Mouse (Mus musculus): ENCODE measurements around the gene B3galt6. TPM values are rescaled to one million over a fixed set of nuclear protein-coding genes. Genes with fewer than 3 reads are reported as not detected.

B3galt6 gene
- polyA plus RNA-seq, 1 experiment from 2014 or later, result 13.4 TPM

- H3K4me1 ChIP-seq (replicated peaks), result 0 out of 2 replicates have a peak, but pooled peaks cover 5% of the 10 kb centered on the region
- H3K27ac ChIP-seq, result no peak overlapping the region
- 85% methylated on average over 9 of the region's 9 CpGs for whole genome bisulfite sequencing
- 0 out of 2 replicates have a peak, but pooled peaks cover 2% of the 10 kb centered on the region for H3K36me3 ChIP-seq
- H3K27me3 ChIP-seq (replicated peaks), result no peaks in the 10 kb centered on the region
- H3K9me3 ChIP-seq, result no peaks in the 10 kb centered on the region
- H3K4me3 ChIP-seq (replicated peaks), result no peak overlapping the region
- H3K9ac ChIP-seq, result no peak overlapping the region
- H3K4me2 ChIP-seq (replicated peaks), result no peak overlapping the region
- ATAC-seq, result no peak
Observed at GRCm38 (mm10) chr4:156023520-156023919, 31.1 kb upstream of the B3galt6 start.

DNA sequence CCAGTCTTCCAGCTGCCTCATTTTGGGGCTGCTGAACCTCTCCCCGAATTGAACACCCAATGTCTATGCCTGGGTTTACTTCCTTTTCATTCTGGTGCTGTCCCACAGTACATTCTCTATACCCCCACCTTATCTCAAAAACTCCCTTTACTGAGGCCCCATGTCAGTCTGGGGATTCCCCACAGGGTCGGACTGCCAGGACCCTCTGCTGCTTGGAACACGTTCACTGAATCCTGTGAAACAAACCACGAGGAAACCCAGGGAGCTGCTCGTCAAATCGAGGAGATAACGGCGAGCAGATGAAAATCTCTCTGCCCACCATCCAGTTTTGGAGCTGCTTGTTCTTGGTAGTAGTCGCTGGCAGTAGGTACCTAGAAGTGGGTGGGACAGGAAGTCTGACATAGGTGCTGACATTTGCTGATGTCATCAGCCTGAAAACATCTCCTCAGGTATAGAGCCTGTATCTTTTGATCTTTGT is 29.5 kb upstream of the B3galt6 start:
- no peak overlapping the region for H3K4me2 ChIP-seq (replicated peaks)
- H3K27ac ChIP-seq, result no peak overlapping the region
- 54% methylated on average over 9 of the region's 9 CpGs for WGBS
- no peaks in the 10 kb centered on the region for H3K36me3 ChIP-seq
- H3K27me3 ChIP-seq (replicated peaks), result no peaks in the 10 kb centered on the region
- H3K4me3 ChIP-seq (replicated peaks), result no peak overlapping the region
- no peak for ATAC-seq
- no peak overlapping the region for H3K9ac ChIP-seq
- no peaks in the 10 kb centered on the region for H3K9me3 ChIP-seq
- H3K4me1 ChIP-seq (replicated peaks), result 0 out of 2 replicates have a peak, but pooled peaks cover 5% of the 10 kb centered on the region

DNA sequence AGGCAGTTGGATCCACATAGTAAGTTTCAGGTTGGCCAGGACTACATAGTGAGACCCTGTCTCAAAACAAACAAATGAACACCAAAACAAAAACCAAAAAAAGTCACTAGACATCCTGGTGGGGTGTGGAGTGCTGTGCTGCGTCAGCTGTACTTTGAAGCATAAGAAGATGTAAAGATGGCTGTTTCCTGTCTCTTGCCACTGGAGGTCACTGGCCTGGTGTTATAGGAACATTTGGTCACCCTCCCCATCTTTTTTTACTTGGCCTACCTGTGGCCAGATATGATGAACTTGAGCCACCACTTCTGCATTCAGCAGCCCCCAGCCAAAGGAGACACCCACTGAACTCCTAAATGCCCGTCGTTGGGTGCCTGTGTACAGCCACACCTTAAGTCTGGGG is 28.9 kb upstream of the B3galt6 start:
- Histone ChIP-seq H3K4me2 (replicated peaks) (no peak overlapping the region), H3K4me1 (replicated peaks) (0 out of 2 replicates have a peak, but pooled peaks cover 5% of the 10 kb centered on the region), H3K36me3 (no peaks in the 10 kb centered on the region), H3K27me3 (replicated peaks) (no peaks in the 10 kb centered on the region), H3K4me3 (replicated peaks) (no peak overlapping the region), H3K9me3 (no peaks in the 10 kb centered on the region), H3K9ac (no peak overlapping the region), H3K27ac (no peak overlapping the region)
- WGBS, result 58% methylated on average over 3 of the region's 3 CpGs
- no peak for ATAC-seq

GRCm38 (mm10) chr4:156019771-156020170 is 27.3 kb upstream of the B3galt6 start:
- Histone ChIP-seq H3K27ac (no peak overlapping the region), H3K36me3 (no peaks in the 10 kb centered on the region), H3K9me3 (no peaks in the 10 kb centered on the region), H3K27me3 (replicated peaks) (no peaks in the 10 kb centered on the region), H3K9ac (no peak overlapping the region), H3K4me3 (replicated peaks) (no peak overlapping the region), H3K4me2 (replicated peaks) (no peak overlapping the region), H3K4me1 (replicated peaks) (no peaks in the 10 kb centered on the region)
- ATAC-seq, result no peak
- WGBS, result 88% methylated on average over 12 of the region's 12 CpGs

- Histone ChIP-seq H3K9me3 (no peaks in the 10 kb centered on the region), H3K9ac (no peak overlapping the region), H3K27me3 (replicated peaks) (no peaks in the 10 kb centered on the region), H3K4me3 (replicated peaks) (no peak overlapping the region), H3K36me3 (peaks cover 24% of the 10 kb centered on the region), H3K27ac (no peak overlapping the region), H3K4me1 (replicated peaks) (no peaks in the 10 kb centered on the region), H3K4me2 (replicated peaks) (no peak overlapping the region)
- no peak for ATAC-seq
- WGBS, result 86% methylated on average over 2 of the region's 2 CpGs
Observed at GRCm38 (mm10) chr4:156014436-156014835, 22.0 kb upstream of the B3galt6 start.

- Histone ChIP-seq H3K4me3 (replicated peaks) (no peak within 1 kb of the TSS), H3K9ac (no peak within 1 kb of the TSS), H3K36me3 (peaks cover 32% of the 10 kb centered on the region), H3K4me2 (replicated peaks) (no peak within 1 kb of the TSS), H3K27me3 (replicated peaks) (no peaks in the 10 kb centered on the region), H3K9me3 (no peaks in the 10 kb centered on the region), H3K27ac (no peak within 1 kb of the TSS), H3K4me1 (replicated peaks) (no peaks in the 10 kb centered on the region)
- peak; percentile 16; the same call in 1 of the 2 replicates for ATAC-seq
- 78% methylated on average over 8 of the region's 8 CpGs for WGBS
Observed at GRCm38 (mm10) chr4:156013637-156014036, 21.2 kb upstream of the B3galt6 start, which contains the start of gene Tnfrsf4. TSS of gene Tnfrsf4 (plus strand) at chr4:156013843.

GRCm38 (mm10) chr4:156008369-156008768 is 15.9 kb upstream of the B3galt6 start:
- no peak for ATAC-seq
- 92% methylated on average over 4 of the region's 4 CpGs for WGBS
- no peaks in the 10 kb centered on the region for H3K27me3 ChIP-seq (replicated peaks)
- no peak overlapping the region for H3K27ac ChIP-seq
- peaks cover 57% of the 10 kb centered on the region for H3K36me3 ChIP-seq
- no peaks in the 10 kb centered on the region for H3K4me1 ChIP-seq (replicated peaks)
- H3K9ac ChIP-seq, result no peak overlapping the region
- H3K9me3 ChIP-seq, result no peaks in the 10 kb centered on the region
- H3K4me3 ChIP-seq (replicated peaks), result no peak overlapping the region
- H3K4me2 ChIP-seq (replicated peaks), result no peak overlapping the region

- WGBS, result 96% methylated on average over 3 of the region's 3 CpGs
- no peak for ATAC-seq
- peaks cover 64% of the 10 kb centered on the region for H3K36me3 ChIP-seq
Observed at GRCm38 (mm10) chr4:156004109-156004508, 11.7 kb upstream of the B3galt6 start.

DNA sequence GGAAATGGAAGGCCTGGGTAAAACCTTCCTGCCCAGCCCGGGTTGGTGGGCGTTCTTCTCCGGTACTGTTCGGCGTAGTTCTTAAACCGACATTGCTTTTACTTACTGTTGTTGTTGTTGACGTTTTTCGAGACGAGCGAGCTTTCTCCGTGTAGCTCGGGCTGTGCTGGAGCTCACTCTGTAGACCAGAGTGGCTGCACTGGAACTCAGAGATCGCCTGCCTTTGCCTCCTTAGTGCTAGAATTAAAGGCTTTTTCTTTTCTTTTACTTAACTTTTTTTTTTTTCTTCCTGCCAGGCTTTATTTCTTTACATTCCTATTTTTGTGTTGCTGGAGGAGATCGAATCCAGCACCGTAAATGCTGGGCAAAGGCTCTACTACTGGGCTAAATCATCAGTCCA is 1.2 kb upstream of the B3galt6 start:
- Histone ChIP-seq H3K4me3 (replicated peaks) (peak overlapping the region; percentile 94), H3K9me3 (no peaks in the 10 kb centered on the region), H3K4me2 (replicated peaks) (peak overlapping the region; percentile 60), H3K27me3 (replicated peaks) (no peaks in the 10 kb centered on the region), H3K4me1 (replicated peaks) (peaks cover 20% of the 10 kb centered on the region), H3K27ac (peak overlapping the region; percentile 94), H3K36me3 (peaks cover 14% of the 10 kb centered on the region), H3K9ac (peak overlapping the region; percentile 89)
- no peak for ATAC-seq
- WGBS, result 4% methylated on average over 15 of the region's 15 CpGs

More at GRCm38 (mm10) chr4:156004109-156004508, 11.7 kb upstream of the B3galt6 start:
- no peak overlapping the region for H3K27ac ChIP-seq
- H3K4me1 ChIP-seq (replicated peaks), result no peaks in the 10 kb centered on the region
- H3K9me3 ChIP-seq, result no peaks in the 10 kb centered on the region
- no peaks in the 10 kb centered on the region for H3K27me3 ChIP-seq (replicated peaks)
- no peak overlapping the region for H3K4me3 ChIP-seq (replicated peaks)
- no peak overlapping the region for H3K4me2 ChIP-seq (replicated peaks)
- H3K9ac ChIP-seq, result no peak overlapping the region

DNA sequence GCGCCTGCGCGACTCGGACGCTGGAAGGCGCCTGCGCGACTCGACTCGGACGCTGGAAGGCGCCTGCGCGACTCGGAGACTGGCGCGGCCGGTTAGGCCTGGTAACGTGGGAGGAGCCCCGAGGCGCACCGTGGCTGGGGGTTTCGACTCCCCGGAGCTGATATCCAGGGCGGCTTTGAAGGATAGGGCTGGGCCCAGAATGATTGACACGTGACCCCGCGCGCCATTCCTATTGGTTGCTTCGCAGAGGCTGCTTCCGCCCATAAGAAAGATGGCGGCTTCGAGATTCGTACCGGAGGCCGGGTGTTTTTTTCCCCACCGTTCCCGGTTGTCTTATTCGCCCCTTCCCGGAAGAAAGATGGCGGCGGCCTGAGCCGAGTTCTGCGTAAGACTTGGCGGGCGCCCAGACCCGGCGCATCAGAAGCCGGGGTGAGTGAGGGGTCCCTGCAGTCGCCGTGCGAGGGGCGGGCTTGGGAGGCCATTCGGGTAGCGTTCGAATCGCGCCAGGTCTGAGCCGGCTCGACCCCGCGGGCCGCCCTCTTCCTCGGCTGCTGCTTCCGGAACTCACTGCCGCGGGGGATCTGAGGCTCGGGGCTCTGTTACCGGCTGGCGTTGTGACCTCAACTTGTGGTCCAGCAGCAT is 578 bp upstream of the B3galt6 start:
- no peaks in the 10 kb centered on the region for H3K9me3 ChIP-seq
- peak overlapping the region; percentile 94 for H3K4me3 ChIP-seq (replicated peaks)
- peaks cover 12% of the 10 kb centered on the region for H3K36me3 ChIP-seq
- peak overlapping the region; percentile 60 for H3K4me2 ChIP-seq (replicated peaks)
- under 1% methylated on average over 70 of the region's 70 CpGs for WGBS
- H3K27ac ChIP-seq, result peak overlapping the region; percentile 94
- H3K4me1 ChIP-seq (replicated peaks), result peaks cover 20% of the 10 kb centered on the region
- H3K9ac ChIP-seq, result peak overlapping the region; percentile 89
- H3K27me3 ChIP-seq (replicated peaks), result no peaks in the 10 kb centered on the region
- ATAC-seq, result peak; percentile 88

GRCm38 (mm10) chr4:155991908-155992230 is 580 bp downstream of the B3galt6 start:
- Histone ChIP-seq H3K27me3 (replicated peaks) (no peaks in the 10 kb centered on the region), H3K9ac (peak overlapping the region; percentile 85), H3K4me2 (replicated peaks) (peak overlapping the region; percentile 93), H3K9me3 (no peaks in the 10 kb centered on the region), H3K27ac (peak overlapping the region; percentile 97), H3K36me3 (peaks cover 4% of the 10 kb centered on the region; the same call in 1 of the 2 replicates), H3K4me3 (replicated peaks) (peak overlapping the region; percentile 94), H3K4me1 (replicated peaks) (peaks cover 20% of the 10 kb centered on the region)
- 23% methylated on average over 37 of the region's 37 CpGs for WGBS
- ATAC-seq, result no peak; the same call in 1 of the 2 replicates

- peaks cover 20% of the 10 kb centered on the region for H3K4me1 ChIP-seq (replicated peaks)
- no peak for ATAC-seq
- 81% methylated on average over 22 of the region's 22 CpGs for WGBS
- H3K4me2 ChIP-seq (replicated peaks), result peak overlapping the region; percentile 93
- peak overlapping the region; percentile 94 for H3K4me3 ChIP-seq (replicated peaks)
- H3K9me3 ChIP-seq, result no peaks in the 10 kb centered on the region
- H3K36me3 ChIP-seq, result no peaks in the 10 kb centered on the region
- peak overlapping the region; percentile 97; the same call in 1 of the 2 replicates for H3K27ac ChIP-seq
- no peaks in the 10 kb centered on the region for H3K27me3 ChIP-seq (replicated peaks)
- peak overlapping the region; percentile 85 for H3K9ac ChIP-seq
Observed at GRCm38 (mm10) chr4:155991211-155991907, 1.1 kb downstream of the B3galt6 start.

All from intestine, embryonic 15.5 days (tissue).